Mouse (Mus musculus): ENCODE measurements at regions not wholly inside any gene's neighbourhood (a gene's known extent, or its start where the extent isn't known, plus 50 kb on each side); places are given as distances from the start of the nearest gene placed in this dataset.
A peak's percentile ranks its signal among the peaks of the same experiment; 100 is the strongest.

GRCm38 (mm10) chr8:95980405-95980804 is 92.1 kb upstream of the Got2 start:
- no peak for DNase-seq (ENCODE audit: low spot score in 2 of 2)

GRCm38 (mm10) chr8:95979223-95979622 is 90.9 kb upstream of the Got2 start:
- DNase-seq (ENCODE audit: low spot score in 2 of 2), result no peak

- DNase-seq (ENCODE audit: low spot score in 2 of 2), result no peak
Observed at GRCm38 (mm10) chr8:95974889-95975288, 86.5 kb upstream of the Got2 start.

GRCm38 (mm10) chr8:95974231-95974630 is 85.9 kb upstream of the Got2 start:
- no peak for DNase-seq (ENCODE audit: low spot score in 2 of 2)

GRCm38 (mm10) chr8:95973571-95973970 is 85.2 kb upstream of the Got2 start:
- DNase-seq (ENCODE audit: low spot score in 2 of 2), result no peak

GRCm38 (mm10) chr8:95968828-95969227 is 80.5 kb upstream of the Got2 start:
- DNase-seq (ENCODE audit: low spot score in 2 of 2), result no peak

GRCm38 (mm10) chr8:95966430-95966829 is 78.1 kb upstream of the Got2 start:
- no peak for DNase-seq (ENCODE audit: low spot score in 2 of 2)

- DNase-seq (ENCODE audit: low spot score in 2 of 2), result no peak
Observed at GRCm38 (mm10) chr8:95952257-95952656, 63.9 kb upstream of the Got2 start.

- peak; percentile 55 to 59 for DNase-seq (ENCODE audit: low spot score in 2 of 2)
Observed at GRCm38 (mm10) chr8:95951794-95952193, 63.4 kb upstream of the Got2 start.
